Mouse (Mus musculus): Measurements from ENCODE around the gene Slc16a7. TPM values are rescaled to one million over a fixed set of nuclear protein-coding genes. Genes with fewer than 3 reads are reported as not detected.
A peak's percentile ranks its signal among the peaks of the same experiment; 100 is the strongest.

Gene Slc16a7
- polyA plus RNA-seq, 1 experiment from 2014 or later = 10.1 TPM

- Histone ChIP-seq H3K27me3 (ENCODE audit: control insufficient read depth, insufficient read depth, low read length) (no peaks in the 10 kb centered on the region), H3K4me1 (ENCODE audit: control insufficient read depth, insufficient read depth, low read length) (peaks cover 17% of the 10 kb centered on the region), H3K9me3 (replicated peaks; ENCODE audit: control insufficient read depth, low read length) (no peaks in the 10 kb centered on the region), H3K27ac (ENCODE audit: low read length) (peak overlapping the region; percentile 78), H3K4me2 (ENCODE audit: low read depth, low read length) (0 out of 2 replicates have a peak overlapping the region, but pooled peaks have one; percentile 21), H3K36me3 (ENCODE audit: control insufficient read depth, insufficient read depth, low read length) (no peaks in the 10 kb centered on the region), H3K9ac (ENCODE audit: low read length) (no peak overlapping the region), H3K4me3 (replicated peaks; ENCODE audit: low read length) (no peak overlapping the region)
- whole genome bisulfite sequencing = 39% methylated on average over 5 of the region's 5 CpGs
- no peak for ATAC-seq (ENCODE audit: insufficient read depth, low FRiP score)
Measured at GRCm38 (mm10) chr10:125331334-125331733, 57.9 kb downstream of the Slc16a7 start.

GRCm38 (mm10) chr10:125328331-125329063 is 60.8 kb downstream of the Slc16a7 start:
- no peaks in the 10 kb centered on the region for H3K9me3 ChIP-seq (replicated peaks; ENCODE audit: control insufficient read depth, low read length)
- peak overlapping the region; percentile 44 for H3K4me2 ChIP-seq (ENCODE audit: low read depth, low read length)
- ATAC-seq (ENCODE audit: insufficient read depth, low FRiP score) = peak; percentile 78; the same call in 1 of the 2 replicates
- 11% methylated on average over 16 of the region's 16 CpGs for WGBS
- H3K4me3 ChIP-seq (replicated peaks; ENCODE audit: low read length) = peak overlapping the region; percentile 26
- H3K4me1 ChIP-seq (ENCODE audit: control insufficient read depth, insufficient read depth, low read length) = peaks cover 17% of the 10 kb centered on the region
- H3K9ac ChIP-seq (ENCODE audit: low read length) = no peak overlapping the region
- no peaks in the 10 kb centered on the region for H3K36me3 ChIP-seq (ENCODE audit: control insufficient read depth, insufficient read depth, low read length)
- no peaks in the 10 kb centered on the region for H3K27me3 ChIP-seq (ENCODE audit: control insufficient read depth, insufficient read depth, low read length)
- H3K27ac ChIP-seq (ENCODE audit: low read length) = peak overlapping the region; percentile 40; the same call in 1 of the 2 replicates

- ATAC-seq (ENCODE audit: insufficient read depth, low FRiP score) = no peak
- Histone ChIP-seq H3K27ac (ENCODE audit: low read length) (no peak overlapping the region), H3K27me3 (ENCODE audit: control insufficient read depth, insufficient read depth, low read length) (no peaks in the 10 kb centered on the region), H3K4me2 (ENCODE audit: low read depth, low read length) (no peak overlapping the region), H3K9ac (ENCODE audit: low read length) (no peak overlapping the region), H3K4me1 (ENCODE audit: control insufficient read depth, insufficient read depth, low read length) (peaks cover 17% of the 10 kb centered on the region), H3K9me3 (replicated peaks; ENCODE audit: control insufficient read depth, low read length) (no peaks in the 10 kb centered on the region), H3K36me3 (ENCODE audit: control insufficient read depth, insufficient read depth, low read length) (no peaks in the 10 kb centered on the region), H3K4me3 (replicated peaks; ENCODE audit: low read length) (no peak overlapping the region)
- WGBS = 85% methylated on average over 7 of the region's 7 CpGs
Measured at GRCm38 (mm10) chr10:125324871-125325565, 64.2 kb downstream of the Slc16a7 start.

GRCm38 (mm10) chr10:125324149-125324834 is 65.0 kb downstream of the Slc16a7 start:
- Histone ChIP-seq H3K9ac (ENCODE audit: low read length) (no peak overlapping the region), H3K36me3 (ENCODE audit: control insufficient read depth, insufficient read depth, low read length) (no peaks in the 10 kb centered on the region), H3K9me3 (replicated peaks; ENCODE audit: control insufficient read depth, low read length) (no peaks in the 10 kb centered on the region), H3K27ac (ENCODE audit: low read length) (no peak overlapping the region), H3K4me1 (ENCODE audit: control insufficient read depth, insufficient read depth, low read length) (peaks cover 17% of the 10 kb centered on the region), H3K27me3 (ENCODE audit: control insufficient read depth, insufficient read depth, low read length) (no peaks in the 10 kb centered on the region), H3K4me3 (replicated peaks; ENCODE audit: low read length) (no peak overlapping the region), H3K4me2 (ENCODE audit: low read depth, low read length) (no peak overlapping the region)
- no peak for ATAC-seq (ENCODE audit: insufficient read depth, low FRiP score)
- WGBS = 84% methylated on average over 13 of the region's 13 CpGs

GRCm38 (mm10) chr10:125321446-125322428 is 67.5 kb downstream of the Slc16a7 start:
- Histone ChIP-seq H3K36me3 (ENCODE audit: control insufficient read depth, insufficient read depth, low read length) (no peaks in the 10 kb centered on the region), H3K4me3 (replicated peaks; ENCODE audit: low read length) (no peak overlapping the region), H3K4me1 (ENCODE audit: control insufficient read depth, insufficient read depth, low read length) (no peaks in the 10 kb centered on the region), H3K27ac (ENCODE audit: low read length) (no peak overlapping the region), H3K27me3 (ENCODE audit: control insufficient read depth, insufficient read depth, low read length) (no peaks in the 10 kb centered on the region), H3K4me2 (ENCODE audit: low read depth, low read length) (no peak overlapping the region), H3K9me3 (replicated peaks; ENCODE audit: control insufficient read depth, low read length) (no peaks in the 10 kb centered on the region), H3K9ac (ENCODE audit: low read length) (no peak overlapping the region)
- no peak for ATAC-seq (ENCODE audit: insufficient read depth, low FRiP score)
- WGBS = 63% methylated on average over 11 of the region's 11 CpGs

- 31% methylated on average over 6 of the region's 6 CpGs for WGBS
- H3K36me3 ChIP-seq (ENCODE audit: control insufficient read depth, insufficient read depth, low read length) = no peaks in the 10 kb centered on the region
- H3K4me3 ChIP-seq (replicated peaks; ENCODE audit: low read length) = no peak overlapping the region
- no peaks in the 10 kb centered on the region for H3K4me1 ChIP-seq (ENCODE audit: control insufficient read depth, insufficient read depth, low read length)
- H3K27ac ChIP-seq (ENCODE audit: low read length) = no peak overlapping the region
- no peak for ATAC-seq (ENCODE audit: insufficient read depth, low FRiP score)
- H3K9ac ChIP-seq (ENCODE audit: low read length) = no peak overlapping the region
- H3K4me2 ChIP-seq (ENCODE audit: low read depth, low read length) = no peak overlapping the region
- H3K27me3 ChIP-seq (ENCODE audit: control insufficient read depth, insufficient read depth, low read length) = no peaks in the 10 kb centered on the region
- H3K9me3 ChIP-seq (replicated peaks; ENCODE audit: control insufficient read depth, low read length) = no peaks in the 10 kb centered on the region
Measured at GRCm38 (mm10) chr10:125317317-125317716, 71.9 kb downstream of the Slc16a7 start.

GRCm38 (mm10) chr10:125310855-125311254 is 78.4 kb downstream of the Slc16a7 start:
- Histone ChIP-seq H3K36me3 (ENCODE audit: control insufficient read depth, insufficient read depth, low read length) (no peaks in the 10 kb centered on the region), H3K27ac (ENCODE audit: low read length) (no peak overlapping the region), H3K27me3 (ENCODE audit: control insufficient read depth, insufficient read depth, low read length) (no peaks in the 10 kb centered on the region), H3K4me1 (ENCODE audit: control insufficient read depth, insufficient read depth, low read length) (no peaks in the 10 kb centered on the region), H3K9me3 (replicated peaks; ENCODE audit: control insufficient read depth, low read length) (no peaks in the 10 kb centered on the region), H3K4me2 (ENCODE audit: low read depth, low read length) (no peak overlapping the region), H3K4me3 (replicated peaks; ENCODE audit: low read length) (no peak overlapping the region), H3K9ac (ENCODE audit: low read length) (no peak overlapping the region)
- 82% methylated on average over 2 of the region's 2 CpGs for WGBS
- no peak for ATAC-seq (ENCODE audit: insufficient read depth, low FRiP score)

GRCm38 (mm10) chr10:125298036-125298435 is 91.2 kb downstream of the Slc16a7 start:
- Histone ChIP-seq H3K36me3 (ENCODE audit: control insufficient read depth, insufficient read depth, low read length) (no peaks in the 10 kb centered on the region), H3K27ac (ENCODE audit: low read length) (no peak overlapping the region), H3K27me3 (ENCODE audit: control insufficient read depth, insufficient read depth, low read length) (no peaks in the 10 kb centered on the region), H3K4me3 (replicated peaks; ENCODE audit: low read length) (no peak overlapping the region), H3K4me2 (ENCODE audit: low read depth, low read length) (no peak overlapping the region), H3K9ac (ENCODE audit: low read length) (no peak overlapping the region), H3K9me3 (replicated peaks; ENCODE audit: control insufficient read depth, low read length) (no peaks in the 10 kb centered on the region), H3K4me1 (ENCODE audit: control insufficient read depth, insufficient read depth, low read length) (no peaks in the 10 kb centered on the region)
- no peak for ATAC-seq (ENCODE audit: insufficient read depth, low FRiP score)
- 73% methylated on average over 6 of the region's 6 CpGs for WGBS
